Mouse (Mus musculus): ENCODE data around the gene Slc25a17. TPM values are rescaled to one million over a fixed set of nuclear protein-coding genes. Genes with fewer than 3 reads are reported as not detected.

Slc25a17 gene
- total and polyA plus RNA-seq, 2 experiments from 2014 or later, result 80.7 to 123 TPM

DNA sequence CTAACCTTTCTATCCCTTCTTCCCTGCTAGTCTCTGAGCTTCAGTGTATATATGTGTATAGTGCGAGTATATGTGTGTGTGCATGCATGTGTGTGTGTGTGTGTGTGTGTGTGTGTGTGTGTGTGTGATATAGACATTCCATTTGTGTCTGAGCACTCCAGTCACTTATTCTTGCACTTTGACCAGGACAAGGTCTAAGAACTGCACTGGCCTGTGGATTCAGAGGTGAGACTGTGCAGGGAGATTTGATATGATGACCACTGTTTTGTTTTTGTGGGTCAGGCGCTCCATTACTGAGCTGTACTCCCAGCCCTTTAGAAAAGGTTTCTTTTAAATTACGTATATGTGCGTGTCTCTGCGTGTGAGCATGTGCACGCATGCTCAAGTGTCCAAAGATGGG is 54.1 kb downstream of the Slc25a17 start:
- TF ChIP-seq CTCF (IDR thresholded peaks at IDR 0.05; ENCODE audit: low read depth), result no peak
- Histone ChIP-seq H3K9ac (no peak overlapping the region), H3K9me3 (ENCODE audit: low read length) (no peaks in the 10 kb centered on the region), H3K27me3 (ENCODE audit: insufficient read depth, low read length) (no peaks in the 10 kb centered on the region), H3K4me3 (ENCODE audit: low read depth, low read length) (no peak overlapping the region), H3K27ac (ENCODE audit: low read depth, low read length) (no peak overlapping the region), H3K4me1 (ENCODE audit: insufficient read depth) (0 out of 2 replicates have a peak, but pooled peaks cover 2% of the 10 kb centered on the region), H3K36me3 (ENCODE audit: insufficient read depth) (no peaks in the 10 kb centered on the region), H3K4me2 (ENCODE audit: low read depth) (no peak overlapping the region)
- 96% methylated on average over 6 of the region's 6 CpGs for WGBS
- ATAC-seq (no peak), DNase-seq (no peak)

DNA sequence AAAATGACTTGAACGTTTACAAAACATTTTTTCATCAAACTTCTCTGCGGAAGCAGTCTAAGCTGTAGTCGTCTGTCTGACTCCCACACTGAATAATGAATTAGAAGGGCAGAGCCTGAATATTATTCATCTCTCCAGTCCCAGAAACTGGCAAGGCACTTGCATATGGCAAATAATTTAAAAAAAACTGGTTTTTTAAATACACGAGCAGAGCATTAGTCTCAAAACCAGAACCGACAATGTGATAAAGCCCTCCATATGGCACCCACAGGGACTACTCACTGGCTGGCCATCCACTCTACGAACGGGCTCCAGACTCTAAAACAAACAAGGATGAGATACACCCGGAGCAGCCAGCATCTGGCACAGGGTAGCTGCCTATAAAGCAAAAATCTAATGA is 55.6 kb downstream of the Slc25a17 start:
- ATAC-seq, result peak; percentile 70
- TF ChIP-seq CTCF (IDR thresholded peaks at IDR 0.05; ENCODE audit: low read depth), result no peak
- H3K4me2 ChIP-seq (ENCODE audit: low read depth), result no peak overlapping the region
- no peaks in the 10 kb centered on the region for H3K9me3 ChIP-seq (ENCODE audit: low read length)
- H3K27ac ChIP-seq (ENCODE audit: low read depth, low read length), result peak overlapping the region; percentile 57
- H3K4me1 ChIP-seq (ENCODE audit: insufficient read depth), result no peaks in the 10 kb centered on the region
- H3K9ac ChIP-seq, result no peak overlapping the region
- WGBS, result 53% methylated on average over 8 of the region's 8 CpGs
- H3K27me3 ChIP-seq (ENCODE audit: insufficient read depth, low read length), result no peaks in the 10 kb centered on the region
- DNase-seq, result peak; percentile 50
- no peaks in the 10 kb centered on the region for H3K36me3 ChIP-seq (ENCODE audit: insufficient read depth)
- H3K4me3 ChIP-seq (ENCODE audit: low read depth, low read length), result no peak overlapping the region

- Histone ChIP-seq H3K36me3 (ENCODE audit: insufficient read depth) (no peaks in the 10 kb centered on the region), H3K9me3 (ENCODE audit: low read length) (no peaks in the 10 kb centered on the region), H3K4me3 (ENCODE audit: low read depth, low read length) (no peak overlapping the region), H3K27me3 (ENCODE audit: insufficient read depth, low read length) (no peaks in the 10 kb centered on the region), H3K27ac (ENCODE audit: low read depth, low read length) (no peak overlapping the region), H3K9ac (no peak overlapping the region), H3K4me2 (ENCODE audit: low read depth) (no peak overlapping the region), H3K4me1 (ENCODE audit: insufficient read depth) (no peaks in the 10 kb centered on the region)
- no peak for DNase-seq
- 94% methylated on average over 7 of the region's 7 CpGs for WGBS
- TF ChIP-seq CTCF (IDR thresholded peaks at IDR 0.05; ENCODE audit: low read depth), result no peak
- ATAC-seq, result no peak
Measured at GRCm38 (mm10) chr15:81304006-81304405, 56.6 kb downstream of the Slc25a17 start.

GRCm38 (mm10) chr15:81302151-81302808 is 58.3 kb downstream of the Slc25a17 start:
- no peak overlapping the region for H3K4me3 ChIP-seq (ENCODE audit: low read depth, low read length)
- no peak overlapping the region for H3K4me2 ChIP-seq (ENCODE audit: low read depth)
- no peak overlapping the region for H3K27ac ChIP-seq (ENCODE audit: low read depth, low read length)
- no peak overlapping the region for H3K9ac ChIP-seq
- peak; percentile 63 for TF ChIP-seq CTCF (IDR thresholded peaks at IDR 0.05; ENCODE audit: low read depth)
- no peaks in the 10 kb centered on the region for H3K36me3 ChIP-seq (ENCODE audit: insufficient read depth)
- peak; percentile 50 for DNase-seq
- 71% methylated on average over 13 of the region's 13 CpGs for WGBS
- no peak for ATAC-seq
- H3K27me3 ChIP-seq (ENCODE audit: insufficient read depth, low read length), result no peaks in the 10 kb centered on the region
- H3K9me3 ChIP-seq (ENCODE audit: low read length), result no peaks in the 10 kb centered on the region
- H3K4me1 ChIP-seq (ENCODE audit: insufficient read depth), result no peaks in the 10 kb centered on the region

GRCm38 (mm10) chr15:81301193-81302070 is 59.2 kb downstream of the Slc25a17 start:
- no peak overlapping the region for H3K4me3 ChIP-seq (ENCODE audit: low read depth, low read length)
- H3K9ac ChIP-seq, result no peak overlapping the region
- no peak for DNase-seq
- H3K27me3 ChIP-seq (ENCODE audit: insufficient read depth, low read length), result no peaks in the 10 kb centered on the region
- H3K4me1 ChIP-seq (ENCODE audit: insufficient read depth), result no peaks in the 10 kb centered on the region
- no peaks in the 10 kb centered on the region for H3K36me3 ChIP-seq (ENCODE audit: insufficient read depth)
- no peak for TF ChIP-seq CTCF (IDR thresholded peaks at IDR 0.05; ENCODE audit: low read depth)
- no peak overlapping the region for H3K4me2 ChIP-seq (ENCODE audit: low read depth)
- 81% methylated on average over 16 of the region's 16 CpGs for WGBS
- ATAC-seq, result no peak
- no peak overlapping the region for H3K27ac ChIP-seq (ENCODE audit: low read depth, low read length)
- H3K9me3 ChIP-seq (ENCODE audit: low read length), result no peaks in the 10 kb centered on the region

- WGBS, result 77% methylated on average over 3 of the region's 3 CpGs
- no peaks in the 10 kb centered on the region for H3K27me3 ChIP-seq (ENCODE audit: insufficient read depth, low read length)
- no peak overlapping the region for H3K4me2 ChIP-seq (ENCODE audit: low read depth)
- TF ChIP-seq CTCF (IDR thresholded peaks at IDR 0.05; ENCODE audit: low read depth), result no peak
- H3K27ac ChIP-seq (ENCODE audit: low read depth, low read length), result no peak overlapping the region
- DNase-seq, result no peak
- H3K9ac ChIP-seq, result no peak overlapping the region
- H3K4me3 ChIP-seq (ENCODE audit: low read depth, low read length), result no peak overlapping the region
- ATAC-seq, result no peak
- no peaks in the 10 kb centered on the region for H3K36me3 ChIP-seq (ENCODE audit: insufficient read depth)
- H3K4me1 ChIP-seq (ENCODE audit: insufficient read depth), result no peaks in the 10 kb centered on the region
- no peaks in the 10 kb centered on the region for H3K9me3 ChIP-seq (ENCODE audit: low read length)
Measured at GRCm38 (mm10) chr15:81300520-81301069, 60.0 kb downstream of the Slc25a17 start.

DNA sequence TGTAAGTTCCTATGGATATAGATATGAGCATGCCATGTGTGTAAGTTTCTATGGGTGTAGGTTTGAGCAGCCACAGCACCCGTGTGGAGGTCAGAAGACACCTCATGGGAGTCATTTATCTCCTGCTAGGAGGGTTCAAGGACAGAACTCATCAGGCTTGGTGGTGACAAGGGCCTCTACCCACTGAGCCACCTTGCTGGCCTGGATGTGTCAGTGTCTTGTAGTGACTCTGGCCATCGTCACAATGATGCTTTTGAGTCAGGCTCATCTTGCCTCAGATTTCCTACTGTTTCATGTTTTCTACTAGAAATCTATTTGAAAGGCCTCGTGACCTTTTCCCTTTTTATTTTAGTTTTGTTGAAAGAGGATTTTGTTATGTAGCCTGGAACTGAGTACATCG is 61.1 kb downstream of the Slc25a17 start:
- Histone ChIP-seq H3K27me3 (ENCODE audit: insufficient read depth, low read length) (no peaks in the 10 kb centered on the region), H3K4me2 (ENCODE audit: low read depth) (no peak overlapping the region), H3K36me3 (ENCODE audit: insufficient read depth) (no peaks in the 10 kb centered on the region), H3K4me3 (ENCODE audit: low read depth, low read length) (no peak overlapping the region), H3K9me3 (ENCODE audit: low read length) (no peaks in the 10 kb centered on the region), H3K27ac (ENCODE audit: low read depth, low read length) (no peak overlapping the region), H3K4me1 (ENCODE audit: insufficient read depth) (no peaks in the 10 kb centered on the region), H3K9ac (no peak overlapping the region)
- DNase-seq (no peak), ATAC-seq (no peak)
- 89% methylated on average over 4 of the region's 4 CpGs for WGBS
- TF ChIP-seq CTCF (IDR thresholded peaks at IDR 0.05; ENCODE audit: low read depth), result no peak
